Mouse (Mus musculus) left cerebral cortex, adult 2 months (tissue): ENCODE data around the gene Il12rb1. TPM values are rescaled to one million over a fixed set of nuclear protein-coding genes. Genes with fewer than 3 reads are reported as not detected.

Source experiments
- DNase-seq, 2 experiments: peaks; one replicate each; pipeline ENCODE4 v3.0.0; 2021 to 2022; ENCODE audit warnings: low spot score in 2 of 2, mixed read lengths in 1 of 2; ENCODE audit errors: extremely low spot score in 1 of 2
- H3K27ac ChIP-seq: fragments of 200-600 bp; 2 replicates; pipeline ENCODE4 v1.8.1; 2022
- H3K4me3 ChIP-seq: fragments of 200-600 bp; 2 replicates; pipeline ENCODE4 v1.8.1; 2022
- CTCF ChIP-seq: fragments of 200-600 bp; IDR thresholded peaks from 2 replicates; pipeline ENCODE4 v1.8.1; 2022; ENCODE audit warnings: antibody characterized with exemption, mild to moderate bottlenecking, moderate library complexity
- intact Hi-C: fragments of 180-260 bp; cut with DNase I; formaldehyde crosslinking; loops from one replicate; pipeline ENCODE4 v1.15.1; 2025
- total RNA-seq, 2 experiments: library from RNA; stranded (reverse); gene quantifications; 2 replicates each; pipeline ENCODE4 v1.2.3; 2021

Il12rb1 gene
- total RNA-seq, 2 experiments from 2014 or later: 0.77 to 0.82 TPM

DNA sequence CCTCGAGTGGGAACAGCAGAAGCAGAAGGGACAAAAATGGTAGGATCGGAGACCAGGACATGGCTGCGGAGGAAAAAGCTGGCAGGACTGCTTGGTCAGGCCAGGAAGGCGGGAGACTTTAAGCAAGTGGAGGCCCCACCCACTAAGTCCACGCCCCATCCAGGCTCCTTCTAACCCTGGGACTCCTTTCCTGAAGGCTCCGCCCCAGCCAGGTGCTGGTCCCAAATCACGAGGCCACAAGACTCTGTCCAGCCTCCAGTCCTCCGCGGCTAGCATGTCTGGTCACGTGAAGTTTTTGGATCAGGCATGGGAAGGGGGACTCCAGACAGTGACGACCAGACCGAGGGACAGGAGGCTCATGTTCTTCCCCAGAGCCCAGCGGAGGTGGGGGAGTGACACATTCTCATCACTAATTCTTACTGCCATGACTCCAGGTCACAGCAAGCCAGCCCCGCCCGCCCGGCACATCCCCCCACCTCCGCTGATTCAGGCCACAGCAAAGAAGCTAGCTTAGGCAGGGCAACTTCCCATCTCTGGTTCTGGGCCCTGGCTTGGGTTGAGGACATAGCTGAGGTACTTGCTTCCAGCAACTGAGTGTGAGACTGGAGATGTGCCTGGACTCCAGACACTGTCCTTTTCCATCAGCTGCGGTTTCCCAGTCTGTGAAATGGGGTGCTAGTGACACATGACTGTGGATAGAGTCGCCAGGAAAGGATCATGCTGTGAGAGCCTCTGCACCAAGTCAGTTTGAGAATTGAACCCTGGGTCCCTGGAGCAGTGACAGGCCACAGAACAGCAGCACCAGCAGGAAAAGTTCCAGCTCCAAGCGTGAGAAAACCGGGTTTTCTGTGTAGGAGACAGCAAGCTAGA, 41.4 kb upstream of the Il12rb1 start:
- H3K27ac ChIP-seq: no peak overlapping the region
- no peak for TF ChIP-seq CTCF
- DNase-seq: no peak
- intact Hi-C loops: no loop called here
- H3K4me3 ChIP-seq: peak overlapping the region; percentile 28

DNA sequence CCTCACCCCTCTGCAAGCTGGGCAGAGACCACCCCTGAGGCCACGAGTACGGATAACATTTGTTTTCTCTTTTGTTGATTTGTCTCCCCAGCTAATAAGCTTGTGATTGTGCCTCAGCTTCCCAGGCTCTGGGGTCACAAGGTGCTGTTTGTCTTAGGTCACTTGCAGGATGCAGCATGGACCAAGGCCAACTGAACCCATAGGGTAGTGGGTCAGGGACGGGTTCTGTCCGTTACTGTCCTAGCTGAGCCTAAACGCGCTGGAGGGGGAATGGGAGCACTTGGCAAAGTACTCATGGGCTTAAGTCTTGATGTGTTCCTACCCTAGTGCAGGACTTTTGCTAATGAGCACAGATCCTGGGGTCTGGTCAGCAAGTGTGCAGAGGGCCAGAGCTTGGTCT, 40.7 kb upstream of the Il12rb1 start:
- Histone ChIP-seq H3K4me3 (no peak overlapping the region), H3K27ac (no peak overlapping the region)
- no peak for DNase-seq
- intact Hi-C loops: no loop called here
- TF ChIP-seq CTCF: no peak

DNA sequence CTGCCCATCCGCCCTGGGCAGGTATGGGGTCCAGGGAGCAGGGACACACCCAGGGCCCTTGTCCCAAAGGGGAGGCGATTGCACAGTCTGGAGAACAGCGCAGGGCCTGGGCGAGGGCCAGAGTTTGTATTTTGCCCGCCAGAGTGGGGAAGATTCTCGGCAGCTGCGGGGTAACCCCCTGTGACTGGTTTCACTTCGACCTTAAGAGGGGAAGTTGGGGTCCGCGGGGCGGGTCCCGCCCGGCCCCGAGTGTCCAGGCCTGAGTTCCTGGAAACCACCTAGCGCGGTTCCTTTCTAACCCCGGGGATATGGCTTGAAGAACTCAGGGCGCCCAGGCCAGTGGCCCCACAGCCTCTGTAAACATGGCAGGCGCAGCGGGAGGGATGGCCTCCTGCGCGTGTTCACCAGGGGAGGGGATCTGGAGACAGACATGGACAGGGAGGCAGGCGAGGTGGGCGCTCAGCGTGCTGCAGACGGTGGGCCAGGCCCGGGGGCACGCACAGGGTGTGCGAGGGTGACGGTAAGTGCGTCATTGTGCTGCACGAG, 39.9 kb upstream of the Il12rb1 start:
- no peak for DNase-seq
- Histone ChIP-seq H3K27ac (no peak overlapping the region), H3K4me3 (no peak overlapping the region)
- intact Hi-C loops: loop anchor here (2.0 kb wide), 1 partner anchor 70 kb away; the partner anchor contains the start of gene Arrdc2
- no peak for TF ChIP-seq CTCF

DNA sequence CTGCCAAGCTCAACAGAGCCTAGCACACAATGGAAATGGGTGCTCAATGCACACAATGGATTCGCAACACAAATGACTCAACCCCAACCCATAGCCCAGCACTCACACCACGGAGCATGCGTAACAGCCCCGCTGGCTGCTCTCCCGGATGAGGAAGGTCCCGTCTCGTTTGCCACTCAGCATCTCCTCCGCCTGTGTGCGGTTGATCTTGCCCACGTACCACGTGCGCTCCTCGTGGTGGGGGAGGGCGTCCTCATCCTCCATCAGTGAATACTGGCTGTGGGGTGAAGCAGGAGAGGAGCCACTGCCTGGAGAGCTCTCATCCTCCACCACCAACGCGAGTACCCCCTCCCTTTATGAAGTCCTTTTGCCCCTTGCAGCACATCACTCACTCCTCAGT, 39.3 kb upstream of the Il12rb1 start:
- intact Hi-C loops: loop anchor here (1.0 to 2.0 kb wide), 2 partner anchors 49 to 70 kb away; partner anchors contain the start of gene Arrdc2
- TF ChIP-seq CTCF: no peak
- no peak overlapping the region for H3K27ac ChIP-seq
- no peak for DNase-seq
- no peak overlapping the region for H3K4me3 ChIP-seq

DNA sequence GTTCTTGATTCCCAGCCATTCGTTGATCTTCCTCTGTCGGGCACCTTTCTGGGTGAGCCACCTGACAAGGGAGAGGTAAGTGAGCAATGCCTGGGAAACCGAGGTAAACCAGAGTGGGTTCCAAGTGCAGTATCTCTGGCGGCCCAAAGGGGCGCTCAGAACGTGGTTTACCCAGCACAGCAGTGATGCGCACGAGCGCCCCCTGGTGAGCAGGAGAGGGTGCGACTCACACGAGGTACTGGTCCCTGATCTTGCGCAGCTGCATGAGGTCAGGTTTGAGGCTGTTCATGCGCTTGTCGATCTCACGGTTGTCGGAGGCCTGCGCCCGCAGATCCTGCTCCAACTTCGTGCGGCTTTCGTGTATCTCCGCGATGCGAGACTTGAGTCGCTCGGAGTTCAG, 38.9 kb upstream of the Il12rb1 start:
- intact Hi-C loops: loop anchor here (1.0 to 2.0 kb wide), 2 partner anchors 49 to 69 kb away; partner anchors contain the start of gene Arrdc2
- Histone ChIP-seq H3K27ac (no peak overlapping the region), H3K4me3 (no peak overlapping the region)
- TF ChIP-seq CTCF: no peak; the same call in none of the 2 replicates
- peak; percentile 95 to 97 for DNase-seq

DNA sequence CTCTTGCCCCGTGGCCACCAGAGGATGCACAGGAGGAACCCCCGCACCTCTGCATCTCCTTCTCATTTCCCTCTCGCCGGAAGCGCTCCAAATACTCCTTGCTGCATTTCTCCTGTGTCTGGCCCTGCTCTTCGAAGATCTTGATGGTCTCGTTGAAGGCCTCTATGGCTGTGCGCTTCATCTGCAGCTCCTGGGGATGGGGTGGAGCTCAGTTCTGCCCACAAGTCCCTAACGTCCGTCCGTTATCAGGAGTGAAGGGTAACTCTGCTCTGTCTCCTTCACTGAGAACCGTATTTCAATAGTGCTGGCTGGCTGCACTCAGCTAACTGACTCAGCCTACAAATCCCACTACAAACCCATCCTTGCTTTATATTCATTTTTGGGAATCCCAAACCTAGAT, 38.4 kb upstream of the Il12rb1 start:
- intact Hi-C loops: loop anchor here (1.0 to 2.0 kb wide), 2 partner anchors 50 to 69 kb away; partner anchors contain the start of gene Arrdc2
- H3K4me3 ChIP-seq: no peak overlapping the region
- no peak for TF ChIP-seq CTCF
- no peak overlapping the region for H3K27ac ChIP-seq
- DNase-seq: no peak

DNA sequence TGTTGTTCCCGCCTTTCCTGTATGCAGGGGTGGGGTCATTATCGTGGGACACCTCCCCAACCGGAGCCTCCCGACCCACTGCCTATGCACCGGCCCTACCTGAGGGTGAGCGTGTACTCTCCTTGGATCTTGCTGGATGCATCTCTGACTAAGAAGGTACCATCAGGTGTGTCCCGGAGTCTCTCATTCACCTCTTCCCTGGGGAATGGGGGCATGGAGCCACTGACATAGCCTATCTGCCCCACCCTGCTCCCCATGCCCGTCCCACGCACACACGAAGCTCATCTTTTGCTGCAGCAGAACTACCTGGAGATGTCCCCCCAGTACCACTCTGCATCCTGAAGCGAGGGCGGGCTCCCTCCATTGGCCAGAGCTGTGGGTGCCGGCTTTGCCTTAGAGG, 37.5 kb upstream of the Il12rb1 start:
- no peak for DNase-seq
- no peak overlapping the region for H3K4me3 ChIP-seq
- H3K27ac ChIP-seq: no peak overlapping the region
- intact Hi-C loops: no loop called here
- no peak for TF ChIP-seq CTCF

DNA sequence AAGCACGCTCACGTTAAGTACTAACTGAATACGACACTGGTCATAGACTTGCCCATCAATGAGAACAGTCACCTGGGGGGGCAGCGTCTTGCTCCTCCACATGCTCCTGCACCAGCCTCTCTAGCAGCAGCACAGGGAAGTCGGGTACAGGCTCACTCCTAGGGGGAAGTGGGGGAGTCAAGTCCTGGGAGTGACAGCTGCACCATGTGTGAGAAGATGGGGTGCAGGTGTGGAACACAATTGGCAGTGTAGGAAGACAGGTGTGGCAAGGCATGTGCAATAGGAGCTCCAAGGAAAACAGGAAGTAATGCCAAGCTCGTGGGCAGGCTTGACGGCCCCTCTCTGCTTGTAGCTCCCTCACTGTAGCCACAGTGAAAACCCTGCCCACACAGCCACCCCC, 37.0 kb upstream of the Il12rb1 start:
- intact Hi-C loops: no loop called here
- H3K27ac ChIP-seq: no peak overlapping the region
- DNase-seq: no peak
- no peak overlapping the region for H3K4me3 ChIP-seq
- no peak for TF ChIP-seq CTCF

DNA sequence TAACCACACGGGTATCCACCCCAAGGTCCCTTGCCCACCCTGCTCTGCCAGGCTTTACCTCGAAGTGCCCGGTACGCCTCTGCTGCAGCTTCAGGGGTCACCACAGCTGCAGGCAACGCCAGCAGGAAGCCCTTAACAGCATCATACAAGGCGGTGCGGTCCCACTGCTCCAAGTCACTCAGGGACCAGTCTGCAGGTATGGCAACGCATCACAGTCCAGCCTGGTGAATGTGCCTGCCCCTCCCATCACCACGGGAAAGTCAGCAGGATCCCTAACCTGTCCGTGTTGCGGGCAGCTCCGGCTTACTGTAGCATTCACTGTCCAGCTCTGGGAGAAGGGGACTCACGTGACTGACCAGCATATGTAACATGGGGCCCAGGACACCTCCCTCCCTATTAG, 36.2 kb upstream of the Il12rb1 start:
- intact Hi-C loops: no loop called here
- H3K4me3 ChIP-seq: no peak overlapping the region
- no peak for TF ChIP-seq CTCF
- no peak overlapping the region for H3K27ac ChIP-seq
- DNase-seq: no peak

DNA sequence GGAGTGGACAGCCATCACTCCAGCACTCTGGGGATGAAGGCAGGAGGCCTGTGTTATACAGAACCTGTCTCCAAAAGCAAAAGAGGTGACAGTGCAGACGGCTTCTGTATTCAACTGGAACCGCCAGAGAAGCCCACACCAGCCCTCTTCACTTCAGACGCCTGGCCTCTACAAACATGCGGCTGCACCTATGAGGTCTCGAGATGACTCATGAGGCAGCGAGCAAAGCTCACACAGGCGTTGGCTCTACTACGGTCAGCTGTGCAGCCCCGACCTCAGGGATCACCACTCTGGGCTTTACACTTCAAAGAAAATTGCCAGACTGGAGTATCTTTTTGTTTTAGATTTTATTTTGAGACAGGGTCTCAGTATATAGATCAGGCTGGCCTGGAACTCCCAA, 35.4 kb upstream of the Il12rb1 start:
- TF ChIP-seq CTCF: no peak
- H3K4me3 ChIP-seq: no peak overlapping the region
- intact Hi-C loops: no loop called here
- no peak for DNase-seq
- H3K27ac ChIP-seq: peak overlapping the region; percentile 66; the same call in 1 of the 2 replicates

DNA sequence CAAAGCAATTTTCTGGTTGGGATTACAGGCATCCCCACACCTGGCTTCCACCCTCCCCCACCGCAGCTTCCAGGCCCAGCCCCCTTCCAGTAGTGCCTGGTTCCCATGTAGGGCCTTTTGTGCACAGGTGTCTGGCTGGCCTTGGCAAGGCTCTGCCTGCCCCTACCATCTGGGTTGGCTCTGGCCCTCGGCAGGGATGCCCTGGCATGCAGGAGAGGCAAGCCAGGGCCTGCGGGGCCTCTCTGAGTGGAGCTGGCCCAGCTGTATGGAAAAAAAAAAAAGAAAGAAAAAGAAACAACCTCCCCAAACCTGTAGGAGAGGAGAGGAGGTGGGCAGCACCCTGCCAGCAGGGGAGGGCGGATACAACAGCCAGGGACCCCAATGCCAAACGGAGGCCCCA, 34.8 kb upstream of the Il12rb1 start:
- intact Hi-C loops: no loop called here
- Histone ChIP-seq H3K4me3 (peak overlapping the region; percentile 16; the same call in 1 of the 2 replicates), H3K27ac (peak overlapping the region; percentile 66)
- TF ChIP-seq CTCF: no peak
- DNase-seq: no peak

DNA sequence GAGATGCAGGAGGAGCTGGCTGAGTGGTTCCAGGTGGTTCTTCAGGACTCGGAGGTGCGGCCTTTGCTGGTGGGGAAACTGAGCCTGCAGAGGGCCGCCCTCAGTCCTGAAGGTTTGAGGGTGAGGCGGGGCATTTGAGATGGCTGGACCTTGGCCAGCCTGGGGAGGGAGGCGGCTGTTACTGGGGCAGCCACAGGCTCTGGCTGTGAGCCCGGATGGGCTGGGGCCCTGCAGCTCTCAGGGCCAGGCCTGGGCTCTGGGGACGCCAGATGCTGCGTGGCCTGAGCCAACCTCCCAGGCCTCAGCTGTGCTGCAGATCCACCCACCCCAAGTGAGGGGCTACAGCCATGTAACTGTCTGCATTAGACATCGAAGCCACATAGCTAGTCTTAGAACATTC, 34.4 kb upstream of the Il12rb1 start:
- peak overlapping the region; percentile 16; the same call in 1 of the 2 replicates for H3K4me3 ChIP-seq
- intact Hi-C loops: no loop called here
- no peak for TF ChIP-seq CTCF
- peak in 1 of 2 experiments; percentile 72 for DNase-seq
- peak overlapping the region; percentile 66; the same call in 1 of the 2 replicates for H3K27ac ChIP-seq

DNA sequence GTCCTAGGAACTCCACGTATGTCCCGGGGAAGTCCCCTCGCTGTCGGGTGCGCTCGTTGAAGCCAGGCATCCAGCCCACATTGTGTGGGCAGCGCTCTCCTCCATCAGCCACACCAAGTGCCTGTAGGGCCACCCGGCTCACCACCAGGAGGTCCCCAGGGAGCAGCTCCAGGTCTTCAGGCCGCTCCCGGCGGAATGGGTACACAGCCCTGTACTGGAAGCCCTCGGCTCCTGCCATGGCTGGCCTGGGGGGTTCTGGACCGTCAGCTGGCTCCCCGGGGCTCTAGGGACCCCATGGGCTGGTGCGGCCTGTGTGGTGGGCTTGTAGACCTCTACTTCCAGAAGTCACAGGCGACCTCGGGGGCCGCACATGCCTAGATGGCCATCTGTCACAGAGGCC, 33.5 kb upstream of the Il12rb1 start:
- Histone ChIP-seq H3K27ac (peak overlapping the region; percentile 10; the same call in 1 of the 2 replicates), H3K4me3 (peak overlapping the region; percentile 87)
- DNase-seq: no peak
- no peak; the same call in 1 of the 2 replicates for TF ChIP-seq CTCF
- intact Hi-C loops: no loop called here
